Mouse (Mus musculus) embryo, embryonic 10.5 days (tissue): ENCODE measurements at regions not wholly inside any gene's neighbourhood (a gene's known extent, or its start where the extent isn't known, plus 50 kb on each side); places are given as distances from the start of the nearest gene placed in this dataset.

Experiments
- DNase-seq: peaks from one replicate; pipeline ENCODE4 v3.0.0-alpha.2; 2015; ENCODE audit warnings: low spot score

DNA sequence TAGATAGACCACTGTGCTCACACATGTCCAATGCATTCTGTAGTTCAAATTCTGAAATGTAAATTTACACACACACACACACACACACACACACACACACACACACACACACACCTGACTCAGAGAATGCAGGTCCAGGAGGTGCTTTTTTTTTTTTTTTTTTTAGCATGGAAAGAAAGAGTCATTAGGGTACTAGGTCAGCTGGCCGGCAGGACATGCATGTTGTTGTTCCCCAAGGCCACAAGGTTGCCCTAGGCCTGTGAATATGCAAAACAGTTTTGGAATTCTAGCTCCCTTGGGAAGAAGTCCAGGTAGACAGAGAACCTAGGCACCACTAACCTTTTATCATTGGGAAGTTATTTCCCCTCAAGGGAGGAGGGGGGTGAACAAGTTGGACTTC lies 184.1 kb upstream of the Marcks start:
- no peak for DNase-seq

DNA sequence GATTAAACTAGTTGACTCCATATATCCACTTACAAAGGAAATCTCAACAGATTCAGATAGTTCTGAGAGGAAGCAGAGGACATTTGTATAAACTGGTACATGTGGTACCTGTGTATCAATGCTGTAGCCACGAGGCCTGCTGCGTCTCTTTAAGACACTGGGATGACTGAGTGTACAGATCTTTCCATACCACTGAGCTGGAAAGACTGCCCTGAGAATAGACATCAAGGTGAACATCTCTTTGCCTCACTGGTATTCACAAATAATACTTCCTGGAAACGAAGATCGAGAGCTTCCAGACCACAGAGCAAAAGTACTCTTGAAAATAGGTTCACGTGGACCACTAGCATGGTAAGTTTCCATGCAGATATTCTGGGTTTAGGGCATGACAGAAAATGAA lies 183.6 kb upstream of the Marcks start:
- DNase-seq = no peak

DNA sequence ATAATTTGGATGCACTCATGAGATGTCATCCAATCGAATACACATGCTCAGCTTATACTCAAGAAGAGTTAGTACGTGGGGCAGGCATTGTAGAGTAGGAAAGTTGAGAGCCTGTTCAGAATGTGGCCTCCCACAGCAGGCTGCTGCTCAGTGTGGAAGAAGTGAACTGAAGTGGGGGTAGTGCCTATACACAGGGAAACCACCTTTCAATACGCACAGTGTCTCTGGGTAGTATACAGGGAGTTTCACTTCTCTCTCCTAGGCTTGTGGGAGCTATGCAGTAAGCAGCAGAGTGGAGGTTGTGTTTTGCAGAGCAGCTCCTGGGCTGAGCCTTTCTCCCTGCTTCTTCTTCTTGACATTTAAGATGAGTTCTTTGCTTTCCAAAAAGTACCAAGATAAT lies 182.5 kb upstream of the Marcks start:
- DNase-seq = no peak

DNA sequence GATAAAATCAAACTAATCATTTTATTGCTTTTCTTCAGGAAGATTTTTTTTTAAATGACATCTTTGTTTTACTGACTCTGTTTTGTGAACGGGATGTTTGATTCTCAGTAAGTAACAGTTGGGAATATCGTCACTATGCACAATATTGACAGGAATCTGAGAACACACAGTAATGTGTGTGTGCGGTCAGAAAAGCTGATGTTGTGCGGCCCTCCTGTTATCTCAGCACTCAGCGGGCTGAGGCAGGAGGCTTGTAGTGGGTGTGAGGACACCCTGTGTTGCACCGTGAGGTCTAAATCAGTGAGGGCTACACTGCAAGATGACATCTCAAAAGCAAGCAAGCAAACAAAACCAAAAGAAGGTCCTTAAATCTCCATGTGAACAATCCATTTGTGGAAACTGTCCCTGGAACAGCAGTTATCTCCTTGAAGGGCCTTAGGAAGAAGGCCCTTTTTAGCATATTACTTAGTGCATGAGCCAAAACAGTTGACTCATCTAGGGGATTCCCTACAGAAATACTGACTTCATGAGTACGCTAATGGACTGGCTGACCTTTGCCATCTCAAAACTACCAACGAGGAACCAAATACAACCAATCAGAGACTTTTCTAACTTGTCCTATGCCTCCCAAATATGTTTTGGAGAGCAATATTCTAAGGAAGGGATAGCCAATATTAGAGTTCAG lies 181.2 kb upstream of the Marcks start:
- DNase-seq = no peak

DNA sequence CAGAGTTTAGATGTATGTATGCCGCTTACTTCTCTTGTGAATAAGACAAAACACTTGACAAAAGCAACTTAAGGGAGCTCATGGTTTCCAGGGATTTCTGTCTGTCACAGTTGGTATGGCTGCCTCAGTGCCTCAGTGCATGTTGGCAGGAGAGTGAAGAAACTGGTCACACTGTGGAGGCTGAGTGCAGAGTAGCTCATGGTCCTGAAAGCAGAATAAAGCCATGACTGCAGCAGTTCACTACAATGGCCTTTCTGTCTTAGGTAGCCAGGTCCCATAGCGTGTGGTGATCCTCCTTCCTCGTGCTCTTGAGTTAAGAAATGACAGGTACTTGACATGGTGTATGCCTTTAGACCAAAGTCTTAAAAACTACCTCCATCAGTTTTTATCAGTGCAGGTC lies 178.0 kb upstream of the Marcks start:
- DNase-seq = no peak

DNA sequence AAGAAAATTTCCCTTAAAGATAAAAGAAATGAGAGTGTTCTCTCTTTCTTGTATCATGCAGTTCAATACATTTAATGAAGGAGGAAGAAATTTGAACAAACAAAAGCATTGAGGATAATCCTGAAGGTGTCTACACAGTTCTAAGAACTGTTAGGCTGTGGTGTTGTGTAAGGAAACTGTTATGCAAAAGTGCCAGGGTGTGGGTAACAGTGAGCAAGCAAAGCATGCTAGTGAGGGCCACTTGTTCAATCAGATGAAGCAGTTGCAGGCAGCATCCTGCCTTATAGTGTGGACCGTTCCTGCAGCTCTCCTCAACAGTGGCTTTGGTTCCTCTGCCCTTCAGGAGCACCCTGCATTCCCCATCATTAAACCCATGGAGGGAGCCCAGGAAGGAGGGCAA lies 177.1 kb upstream of the Marcks start:
- no peak for DNase-seq

DNA sequence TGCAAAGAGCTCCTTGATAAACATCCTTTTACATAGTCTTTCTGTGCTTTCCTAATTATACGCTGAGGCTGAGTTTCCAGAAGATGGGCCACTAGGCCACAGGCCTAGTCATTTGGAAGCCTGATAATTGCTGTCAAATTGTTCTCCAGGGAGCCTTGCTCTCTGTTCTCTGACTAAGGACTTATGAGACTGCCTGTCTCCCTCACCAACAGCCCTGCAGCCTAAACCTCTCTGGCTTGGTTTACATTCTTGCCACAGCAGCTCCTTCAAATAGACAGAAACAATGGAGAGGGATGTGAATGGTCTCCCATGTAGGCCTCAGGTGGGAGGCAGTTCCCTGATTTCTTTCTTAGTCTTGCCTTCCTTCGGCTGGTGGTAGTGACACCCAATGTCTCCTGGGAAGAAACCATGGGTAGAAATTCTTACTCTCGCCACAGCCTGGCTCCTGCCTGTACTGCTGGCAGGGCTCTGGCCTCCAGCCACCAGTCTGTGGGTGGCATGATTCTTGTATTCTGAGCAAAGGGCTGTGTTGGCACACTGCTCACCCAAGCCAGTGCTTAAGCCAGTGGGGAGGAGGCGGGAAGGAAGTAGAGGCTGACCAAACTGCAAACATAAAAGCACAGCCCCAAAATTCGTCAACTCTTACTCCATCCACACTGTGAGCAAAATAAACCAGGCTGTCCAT lies 176.2 kb upstream of the Marcks start:
- DNase-seq = no peak

DNA sequence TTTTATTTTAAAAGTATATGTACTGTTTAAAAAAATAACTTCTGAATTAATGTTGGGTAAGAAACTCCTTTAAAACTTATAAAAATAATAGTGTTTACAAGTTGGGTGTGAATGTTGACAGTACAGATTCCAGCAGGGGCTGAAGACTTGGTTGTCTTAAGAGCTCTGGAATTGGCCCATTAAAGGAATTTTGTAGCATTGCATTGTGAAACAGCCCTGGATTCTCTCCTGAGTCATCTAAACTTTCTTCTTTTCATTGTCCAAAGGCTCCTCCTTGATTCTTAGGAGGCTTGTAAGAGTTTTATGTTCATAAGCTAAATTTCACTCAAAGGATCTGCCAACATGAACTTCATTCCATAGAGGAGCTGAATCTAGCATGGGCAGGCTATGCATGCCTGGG lies 174.7 kb upstream of the Marcks start:
- DNase-seq = no peak

DNA sequence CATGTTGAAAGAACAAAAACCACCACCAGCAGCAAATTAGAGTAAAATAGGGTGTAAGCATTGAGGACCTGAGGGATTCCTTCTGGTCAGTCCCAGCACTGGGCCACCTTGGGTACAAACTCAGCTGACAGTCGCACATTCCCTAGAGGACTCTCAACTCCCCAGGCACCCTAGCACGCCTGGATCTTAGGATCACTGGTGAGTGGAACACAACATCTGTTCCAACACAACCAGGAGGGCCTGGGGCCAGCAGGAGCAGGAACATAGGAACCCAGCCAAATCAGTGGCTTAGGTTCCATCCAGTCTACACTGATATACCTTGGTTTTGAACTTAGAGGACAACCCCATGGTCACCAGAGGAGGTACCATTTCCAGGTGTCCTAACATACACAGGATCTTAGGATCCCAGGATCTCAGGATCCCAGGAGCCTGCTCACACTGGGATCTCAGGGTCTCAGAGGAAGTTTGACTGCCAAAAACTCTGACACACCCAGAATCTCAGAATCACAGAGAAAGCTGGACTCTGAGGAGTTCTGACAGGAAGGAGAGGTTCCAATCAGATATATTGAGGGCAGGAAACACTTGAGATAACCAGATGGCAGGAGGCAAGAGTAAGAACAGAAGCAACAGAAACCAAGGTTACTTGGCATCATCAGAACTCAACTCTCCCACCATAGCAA lies 171.7 kb upstream of the Marcks start:
- DNase-seq = no peak

DNA sequence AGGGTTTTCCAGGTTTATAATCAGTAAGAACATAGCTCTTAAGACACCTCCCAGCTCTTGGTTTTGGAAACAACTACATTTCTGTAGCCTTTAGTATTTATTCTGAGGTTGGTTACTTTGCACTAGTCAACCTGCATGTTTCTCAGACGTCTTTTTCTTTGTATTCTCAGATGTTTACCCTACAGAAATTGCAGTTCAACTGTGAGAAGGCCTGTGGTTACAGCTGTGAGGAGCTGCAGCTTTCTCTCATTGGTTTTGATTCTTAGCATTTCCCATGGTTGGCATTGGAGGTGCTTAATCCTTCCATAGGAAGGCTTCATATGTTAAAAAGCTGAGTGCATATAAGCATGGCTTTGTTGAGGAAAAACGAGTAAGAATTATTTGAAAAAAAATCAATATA lies 165.9 kb upstream of the Marcks start:
- DNase-seq = no peak

DNA sequence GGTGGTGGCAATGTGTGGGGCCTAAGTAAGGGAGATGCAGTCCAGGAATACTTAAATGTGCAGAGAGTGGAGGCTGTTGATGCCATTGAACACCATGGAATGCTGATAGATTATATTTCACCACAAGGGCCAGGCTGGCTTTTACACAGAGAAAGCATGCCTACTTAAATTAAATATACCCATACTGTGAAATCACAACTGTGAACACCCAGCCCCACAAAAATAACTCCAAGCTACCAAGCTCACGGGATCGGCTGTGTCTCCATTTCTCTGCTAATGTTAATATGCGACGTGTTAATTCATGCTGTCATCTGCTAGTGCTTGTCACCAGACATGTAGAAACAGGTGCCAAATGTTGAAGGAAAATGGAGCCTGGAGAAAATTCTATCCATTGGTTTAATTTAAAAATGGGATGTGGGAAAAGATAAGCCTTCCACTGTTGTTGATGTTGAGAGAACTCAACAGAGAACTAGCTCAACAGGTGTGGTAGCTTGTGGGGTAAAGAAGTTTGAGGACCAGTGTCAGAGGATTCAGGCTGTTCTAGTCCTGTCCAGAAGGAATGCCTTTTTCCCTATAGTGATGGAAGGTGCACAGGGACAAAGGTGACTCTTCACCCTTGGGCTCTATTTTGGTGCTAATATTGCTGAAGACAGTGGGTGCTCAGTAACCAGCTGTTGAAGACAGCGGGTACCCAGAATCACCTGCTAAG lies 161.6 kb upstream of the Marcks start:
- no peak for DNase-seq

DNA sequence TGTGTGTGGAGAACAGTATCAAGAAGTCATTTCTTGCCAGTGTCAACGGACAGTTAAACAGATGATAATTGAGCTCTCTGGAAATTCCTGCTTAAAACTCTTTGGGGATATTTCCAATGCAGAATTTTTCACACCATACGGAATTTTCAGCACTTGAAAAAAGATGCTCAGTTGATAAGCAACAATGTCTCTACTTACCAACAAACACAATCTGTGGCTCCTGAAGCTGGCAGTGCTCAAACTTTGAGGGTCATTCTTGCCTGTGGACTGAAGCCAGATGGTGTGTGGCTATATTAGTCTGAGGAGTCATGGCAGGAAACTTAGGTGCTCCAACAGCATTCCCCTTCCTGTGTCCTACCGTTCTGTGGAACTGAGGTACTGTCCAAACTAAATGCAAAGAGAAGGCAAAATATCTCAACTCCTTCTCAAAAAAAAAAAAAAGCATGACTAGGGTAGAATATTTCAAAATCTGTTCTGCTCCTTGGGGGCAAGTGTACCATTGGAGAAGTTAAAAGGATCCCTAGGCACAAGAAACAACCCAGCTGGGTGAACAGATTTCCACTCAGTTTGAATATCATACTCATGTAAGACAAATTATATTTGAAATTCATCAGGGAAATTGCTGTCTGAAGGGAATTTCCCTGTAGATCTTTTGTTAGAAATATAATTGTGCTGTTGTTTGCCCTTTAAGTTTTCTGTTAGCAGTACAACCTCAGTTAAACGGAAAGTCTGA lies 160.1 kb upstream of the Marcks start:
- no peak for DNase-seq

DNA sequence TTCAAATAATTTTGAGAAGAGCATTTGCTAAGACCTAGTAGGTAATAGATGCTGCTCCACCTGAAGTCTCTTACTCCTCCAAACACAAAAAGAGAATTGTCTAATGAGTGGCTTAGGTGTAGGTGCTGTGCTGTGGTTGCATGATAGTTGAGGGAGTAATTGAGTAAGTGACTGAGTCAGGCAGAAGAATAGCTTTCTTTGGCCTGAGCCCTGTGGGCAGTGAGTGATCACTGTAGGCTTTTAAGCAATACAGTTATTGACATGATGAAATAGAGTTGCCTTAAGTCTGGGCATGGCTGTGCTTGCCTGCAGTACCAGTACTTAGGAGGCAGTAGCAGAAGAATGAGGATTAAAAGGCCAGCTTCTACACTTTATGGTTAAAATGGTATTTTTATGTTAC lies 155.5 kb upstream of the Marcks start:
- no peak for DNase-seq

DNA sequence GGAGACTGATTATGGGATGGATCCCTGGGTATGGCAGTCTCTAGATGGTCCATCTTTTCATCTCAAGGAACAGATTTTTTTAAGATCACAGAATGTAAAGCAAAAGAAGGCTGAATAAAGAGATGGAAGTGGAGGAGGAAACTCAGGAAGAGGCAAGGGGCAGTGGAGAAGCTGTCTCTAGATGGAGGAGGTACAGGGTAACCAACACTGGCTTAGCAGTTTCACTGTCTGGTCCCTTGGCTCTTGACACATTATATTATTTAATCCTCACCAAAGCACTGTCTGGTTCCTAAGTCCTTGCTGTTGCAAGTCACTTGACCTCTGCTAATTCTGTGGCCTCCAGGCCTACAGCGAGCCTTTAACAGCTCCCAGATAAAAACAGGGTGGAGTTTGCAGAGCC lies 154.6 kb upstream of the Marcks start:
- no peak for DNase-seq

DNA sequence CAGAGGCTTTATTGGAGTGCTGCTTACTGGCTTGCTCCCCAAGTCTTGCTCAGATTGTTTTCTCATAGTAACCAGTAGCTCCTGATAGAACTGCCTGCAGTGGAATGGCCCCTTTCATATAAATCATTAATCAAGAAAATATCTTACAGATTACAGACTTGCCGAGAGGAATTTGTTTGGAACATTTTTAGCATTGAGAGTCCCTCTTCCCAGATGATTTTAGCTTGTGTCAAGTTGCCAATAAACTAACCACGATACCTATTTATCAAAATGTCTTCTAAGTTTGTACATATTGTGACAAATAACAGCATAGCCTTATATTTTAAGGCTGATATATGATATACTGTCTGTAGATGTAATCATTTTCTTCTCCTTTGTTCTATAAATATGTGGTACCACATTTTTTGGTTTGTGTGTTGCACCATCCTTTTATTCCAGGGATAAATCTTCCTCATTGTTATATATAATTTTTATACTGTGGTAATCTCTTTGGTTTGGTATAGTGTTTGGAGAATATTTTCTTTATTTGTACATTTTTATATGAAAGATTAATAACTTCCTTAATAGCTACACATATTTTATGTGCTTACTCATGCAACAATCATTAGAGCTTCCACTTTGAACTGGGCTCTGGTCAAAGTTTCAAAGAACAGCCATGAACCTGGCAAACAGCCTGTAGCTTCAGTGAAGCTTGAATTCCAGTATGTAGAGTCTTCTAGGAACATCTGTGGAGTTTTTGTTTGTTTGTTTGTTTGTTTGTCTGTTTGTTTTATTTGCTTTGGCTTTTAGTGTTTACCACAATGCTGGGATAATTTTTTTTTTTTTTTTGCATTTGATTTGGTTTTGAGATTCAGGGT lies 153.1 kb upstream of the Marcks start:
- no peak for DNase-seq

DNA sequence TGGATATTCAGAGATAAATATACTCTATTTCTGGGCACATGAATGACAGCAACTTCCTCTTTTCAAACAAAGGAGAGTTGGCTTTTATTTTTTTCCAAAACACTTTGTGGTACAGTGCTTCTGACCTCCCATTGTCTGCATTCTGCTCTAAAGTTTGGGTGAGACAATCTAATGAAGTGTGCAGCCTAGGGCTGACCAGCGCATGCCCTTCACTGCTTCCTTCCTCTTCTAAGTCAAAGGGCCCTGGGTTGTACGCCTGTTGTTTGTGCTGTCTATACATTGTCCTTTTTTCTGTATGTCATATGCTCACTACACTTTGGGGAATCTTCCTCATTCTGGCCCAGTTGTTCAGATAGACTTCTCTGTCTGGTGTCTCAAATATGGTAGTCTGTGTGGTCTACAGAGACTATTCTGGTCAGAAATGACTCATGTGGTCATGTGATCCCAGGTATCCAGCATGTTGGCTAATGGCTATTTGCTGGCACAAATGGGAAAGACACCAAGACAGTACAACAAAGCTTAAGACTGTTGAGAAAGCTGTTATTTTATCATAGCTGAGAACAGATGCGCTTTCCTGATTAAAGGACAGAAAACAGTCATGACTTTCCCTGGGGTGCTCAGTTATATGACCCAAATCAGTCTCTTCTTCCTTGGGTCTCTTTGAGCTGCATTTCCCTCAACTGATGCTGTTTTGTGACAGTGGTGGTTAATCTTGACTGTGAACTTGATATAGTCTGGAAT lies 151.4 kb upstream of the Marcks start:
- no peak for DNase-seq

DNA sequence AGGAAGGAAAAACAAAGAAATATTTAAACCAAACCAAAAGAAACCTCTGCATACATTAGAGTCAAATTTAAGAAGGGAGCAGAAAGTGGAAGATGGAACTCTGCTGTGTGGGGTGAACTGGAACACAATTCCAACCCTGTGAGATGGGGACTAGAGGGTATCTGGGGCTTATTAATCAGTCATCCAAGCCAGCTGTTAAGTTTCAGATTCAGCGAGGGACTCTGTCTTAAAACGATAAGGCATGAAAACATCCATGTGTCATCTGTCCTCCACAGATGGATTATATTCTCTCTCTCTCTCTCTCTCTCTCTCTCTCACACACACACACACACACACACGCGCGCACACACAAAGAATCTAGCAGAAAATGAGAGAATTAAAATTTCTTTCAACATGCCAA lies 147.6 kb upstream of the Marcks start:
- no peak for DNase-seq

DNA sequence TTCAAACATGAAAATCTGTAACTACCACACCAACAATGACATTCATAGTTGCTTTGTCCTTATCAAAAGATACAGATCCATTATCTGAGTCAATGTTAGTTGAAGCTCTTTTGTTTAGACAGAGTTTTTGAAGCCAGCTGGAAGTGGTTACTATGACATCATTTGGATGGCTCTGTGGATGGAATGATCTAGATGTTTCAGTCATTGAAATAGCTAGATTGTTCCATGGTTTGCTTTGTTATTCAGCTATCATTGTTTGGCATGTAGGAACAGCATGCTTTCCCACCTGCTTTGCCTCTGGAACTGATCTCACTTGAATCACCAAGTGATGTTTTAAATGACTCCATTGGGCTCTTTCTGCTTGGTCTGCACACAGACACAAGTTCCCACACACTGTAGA lies 144.2 kb upstream of the Marcks start:
- no peak for DNase-seq

DNA sequence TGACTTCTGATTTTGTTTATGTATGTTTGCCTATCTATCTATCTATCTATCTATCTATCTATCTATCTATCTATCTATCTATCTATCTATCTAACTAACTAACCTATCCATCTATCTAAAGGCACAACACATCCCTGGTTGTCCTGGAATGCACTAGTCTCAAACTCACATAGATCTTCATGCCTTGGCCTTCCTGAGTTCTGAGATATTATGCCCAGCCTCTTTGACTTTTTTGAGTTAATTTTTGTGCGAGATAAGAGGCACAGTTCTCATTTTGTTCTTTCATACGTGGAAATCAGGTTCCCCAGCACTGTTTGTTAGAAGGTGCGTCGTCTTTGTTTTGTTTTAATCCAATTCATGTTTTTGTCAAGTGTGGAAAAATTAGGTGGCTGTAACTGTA lies 142.1 kb upstream of the Marcks start:
- no peak for DNase-seq

DNA sequence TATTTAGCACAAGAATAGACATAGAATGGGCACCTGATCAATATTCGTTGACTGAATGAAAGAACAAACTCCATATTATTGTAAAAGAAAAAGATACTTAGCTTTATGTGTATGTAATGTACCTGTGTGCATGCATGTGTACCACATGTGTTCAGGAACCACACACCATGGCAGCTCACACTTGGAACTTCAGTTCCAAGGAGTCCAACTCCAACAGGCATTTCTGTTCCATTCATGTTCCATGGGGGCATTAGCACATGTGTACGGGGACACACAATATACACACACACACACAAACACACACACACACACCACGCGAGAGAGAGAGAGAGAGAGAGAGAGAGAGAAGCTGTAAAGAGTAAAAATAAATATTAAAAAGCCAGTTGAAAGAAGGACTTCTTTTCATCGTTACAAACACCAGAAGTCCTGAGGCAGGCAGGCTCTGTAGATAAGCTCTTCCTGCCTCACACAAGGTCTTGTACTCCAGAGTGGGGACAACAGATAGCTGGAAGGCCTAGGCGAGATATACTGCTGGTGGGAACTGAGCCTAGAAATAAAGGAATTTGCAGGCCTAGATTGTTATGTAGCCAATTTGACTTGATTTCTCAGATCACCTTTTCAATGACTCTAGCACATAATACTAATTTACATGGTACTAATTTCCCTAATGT lies 141.6 kb upstream of the Marcks start:
- no peak for DNase-seq
